Mouse (Mus musculus): ENCODE measurements around the gene Naaladl1. TPM values are rescaled to one million over a fixed set of nuclear protein-coding genes. Genes with fewer than 3 reads are reported as not detected.

The Naaladl1 gene
- polyA plus RNA-seq, 1 experiment from 2014 or later, result 0.20 TPM

DNA sequence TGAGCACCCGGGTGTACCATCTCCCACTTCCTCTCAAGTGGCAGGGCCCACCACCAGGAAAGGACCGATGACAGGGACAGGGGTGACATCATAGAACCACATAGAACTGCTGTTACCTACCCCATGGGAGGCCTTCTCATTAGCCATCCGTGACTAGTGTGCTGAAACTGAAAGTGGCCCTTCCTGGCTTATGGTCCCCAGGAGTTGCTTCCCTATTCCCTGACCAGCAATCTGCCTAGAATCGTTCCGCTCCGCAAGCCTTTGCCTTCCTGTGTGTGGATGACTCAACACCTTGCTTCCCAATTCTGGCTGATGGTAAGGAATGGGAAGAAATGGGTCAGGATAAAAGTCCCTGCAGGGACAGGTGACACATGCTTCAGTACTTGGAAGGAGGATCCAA is 51.6 kb downstream of the Naaladl1 start:
- Histone ChIP-seq H3K4me3 (ENCODE audit: control insufficient read depth in 1 of 2, insufficient read depth in 1 of 2, low read depth in 1 of 2, low read length in 2 of 2) (no peak overlapping the region), H3K27ac (replicated peaks in 1 of 2; ENCODE audit: control insufficient read depth in 1 of 2, insufficient read depth in 1 of 2, low read depth in 2 of 2, low read length in 2 of 2) (no peak overlapping the region), H3K36me3 (ENCODE audit: control insufficient read depth, insufficient read depth, low read length) (no peaks in the 10 kb centered on the region), H3K4me2 (ENCODE audit: low read length) (no peak overlapping the region), H3K9ac (ENCODE audit: low read length) (no peak overlapping the region), H3K27me3 (ENCODE audit: control insufficient read depth, insufficient read depth, low read length) (no peaks in the 10 kb centered on the region), H3K4me1 (ENCODE audit: control insufficient read depth in 2 of 2, insufficient read depth in 2 of 2, low read length in 2 of 2) (no peaks in the 10 kb centered on the region), H3K9me3 (ENCODE audit: control insufficient read depth, low read length) (no peaks in the 10 kb centered on the region)
- 54% methylated on average over 6 of the region's 6 CpGs for WGBS
- ATAC-seq (ENCODE audit: insufficient number of reproducible peaks, insufficient read depth, low FRiP score, low read depth), result no peak

DNA sequence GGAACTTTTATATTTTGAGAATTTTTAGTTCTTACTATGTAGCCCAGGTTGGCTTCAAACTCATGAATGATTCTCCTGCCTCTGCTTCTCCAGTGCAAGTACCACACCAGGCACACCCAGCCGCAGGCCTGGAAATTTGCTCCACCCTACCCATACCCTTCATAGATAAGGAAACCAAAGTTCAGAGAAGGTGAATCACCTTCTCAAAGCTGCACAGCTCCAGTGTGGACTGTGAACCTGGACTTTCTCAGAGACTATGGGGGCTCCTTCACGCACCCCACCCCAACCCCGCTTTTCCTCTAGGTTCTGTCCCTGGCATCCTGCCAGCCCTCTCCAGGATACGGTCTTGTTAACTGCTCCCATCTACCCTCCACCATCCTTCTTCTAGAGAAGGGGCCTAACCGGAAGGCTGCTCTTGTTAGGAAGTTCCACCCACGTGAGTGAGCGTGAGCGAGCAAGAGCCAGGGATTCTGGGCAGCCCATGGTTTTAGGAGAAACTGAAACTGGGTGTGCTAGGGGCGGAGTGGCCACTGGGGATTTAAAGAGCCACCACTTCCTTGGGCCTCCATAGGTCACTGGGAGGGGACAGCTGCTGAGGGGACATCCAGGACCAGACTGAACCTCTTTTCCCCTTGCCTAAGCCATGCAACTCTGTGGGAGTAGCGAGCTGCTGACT is 58.4 kb downstream of the Naaladl1 start:
- no peak overlapping the region for H3K27ac ChIP-seq (replicated peaks in 1 of 2; ENCODE audit: control insufficient read depth in 1 of 2, insufficient read depth in 1 of 2, low read depth in 2 of 2, low read length in 2 of 2)
- H3K36me3 ChIP-seq (ENCODE audit: control insufficient read depth, insufficient read depth, low read length), result no peaks in the 10 kb centered on the region
- WGBS, result 65% methylated on average over 10 of the region's 10 CpGs
- no peak overlapping the region for H3K9ac ChIP-seq (ENCODE audit: low read length)
- ATAC-seq (ENCODE audit: insufficient number of reproducible peaks, insufficient read depth, low FRiP score, low read depth), result no peak
- H3K4me1 ChIP-seq (ENCODE audit: control insufficient read depth in 2 of 2, insufficient read depth in 2 of 2, low read length in 2 of 2), result no peaks in the 10 kb centered on the region
- no peak overlapping the region for H3K4me2 ChIP-seq (ENCODE audit: low read length)
- H3K9me3 ChIP-seq (ENCODE audit: control insufficient read depth, low read length), result 0 out of 2 replicates have a peak, but pooled peaks cover 2% of the 10 kb centered on the region
- H3K4me3 ChIP-seq (ENCODE audit: control insufficient read depth in 1 of 2, insufficient read depth in 1 of 2, low read depth in 1 of 2, low read length in 2 of 2), result no peak overlapping the region
- no peaks in the 10 kb centered on the region for H3K27me3 ChIP-seq (ENCODE audit: control insufficient read depth, insufficient read depth, low read length)

Other genes with a start within 250 kb of the Naaladl1 start
- 18.5 and 19.2 TPM in 2 replicates for gene Frmd8, start 230.5 kb upstream of the Naaladl1 start, polyA plus RNA-seq (2014; fragmentation: Nextera tagmentation; extraction: Ambion mirVana)
- gene Slc25a45, start 228.0 kb upstream of the Naaladl1 start, polyA plus RNA-seq (2014; fragmentation: Nextera tagmentation; extraction: Ambion mirVana), result 1.7 and 2.8 TPM in 2 replicates
- 1.1 and 1.8 TPM in 2 replicates for gene Tigd3, start 211.6 kb upstream of the Naaladl1 start, polyA plus RNA-seq (2014; fragmentation: Nextera tagmentation; extraction: Ambion mirVana)
- 85.8 and 86.9 TPM in 2 replicates for gene Dpf2, start 192.8 kb upstream of the Naaladl1 start, polyA plus RNA-seq (2014; fragmentation: Nextera tagmentation; extraction: Ambion mirVana)
- 9.1 and 9.7 TPM in 2 replicates for gene Cdc42ep2, start 181.0 kb upstream of the Naaladl1 start, polyA plus RNA-seq (2014; fragmentation: Nextera tagmentation; extraction: Ambion mirVana)
- 42.7 and 45.1 TPM in 2 replicates for gene Pola2, start 141.6 kb upstream of the Naaladl1 start, polyA plus RNA-seq (2014; fragmentation: Nextera tagmentation; extraction: Ambion mirVana)
- gene Slc22a20, start 119.6 kb upstream of the Naaladl1 start, polyA plus RNA-seq (2014; fragmentation: Nextera tagmentation; extraction: Ambion mirVana), result not detected in 2 replicates
- gene Capn1, start 89.9 kb upstream of the Naaladl1 start, polyA plus RNA-seq (2014; fragmentation: Nextera tagmentation; extraction: Ambion mirVana), result 6.5 and 7.3 TPM in 2 replicates
- gene Syvn1, start 59.2 kb upstream of the Naaladl1 start, polyA plus RNA-seq (2014; fragmentation: Nextera tagmentation; extraction: Ambion mirVana), result 14.8 and 16.0 TPM in 2 replicates
- gene Mrpl49, start 48.0 kb upstream of the Naaladl1 start, polyA plus RNA-seq (2014; fragmentation: Nextera tagmentation; extraction: Ambion mirVana), result 64.5 and 69.4 TPM in 2 replicates
- gene Fau, start 47.9 kb upstream of the Naaladl1 start, polyA plus RNA-seq (2014; fragmentation: Nextera tagmentation; extraction: Ambion mirVana), result 562 and 618 TPM in 2 replicates
- 25.5 and 25.6 TPM in 2 replicates for gene Znhit2, start 44.6 kb upstream of the Naaladl1 start, polyA plus RNA-seq (2014; fragmentation: Nextera tagmentation; extraction: Ambion mirVana)
- 6.7 and 7.6 TPM in 2 replicates for gene Tm7sf2, start 37.4 kb upstream of the Naaladl1 start, polyA plus RNA-seq (2014; fragmentation: Nextera tagmentation; extraction: Ambion mirVana)
- 36.9 and 44.8 TPM in 2 replicates for gene Vps51, start 28.6 kb upstream of the Naaladl1 start, polyA plus RNA-seq (2014; fragmentation: Nextera tagmentation; extraction: Ambion mirVana)
- not detected in 2 replicates for gene Tmem262, start 25.7 kb upstream of the Naaladl1 start, polyA plus RNA-seq (2014; fragmentation: Nextera tagmentation; extraction: Ambion mirVana)
- gene Gm28374, start 23.5 kb upstream of the Naaladl1 start, polyA plus RNA-seq (2014; fragmentation: Nextera tagmentation; extraction: Ambion mirVana), result 0.47 and 0.49 TPM in 2 replicates
- gene Zfpl1, start 20.8 kb upstream of the Naaladl1 start, polyA plus RNA-seq (2014; fragmentation: Nextera tagmentation; extraction: Ambion mirVana), result 46.6 and 52.9 TPM in 2 replicates
- 24.0 and 24.5 TPM in 2 replicates for gene Cdca5, start 20.8 kb upstream of the Naaladl1 start, polyA plus RNA-seq (2014; fragmentation: Nextera tagmentation; extraction: Ambion mirVana)
- 0.38 TPM in 1 of 2 replicates, not detected in the other for gene AC131692.1, start 11.4 kb upstream of the Naaladl1 start, polyA plus RNA-seq (2014; fragmentation: Nextera tagmentation; extraction: Ambion mirVana)
- 36.0 and 36.3 TPM in 2 replicates for gene Sac3d1, start 12.9 kb downstream of the Naaladl1 start, polyA plus RNA-seq (2014; fragmentation: Nextera tagmentation; extraction: Ambion mirVana)
- gene Snx15, start 22.5 kb downstream of the Naaladl1 start, polyA plus RNA-seq (2014; fragmentation: Nextera tagmentation; extraction: Ambion mirVana), result 21.5 and 23.9 TPM in 2 replicates
- 0.30 TPM in 1 of 2 replicates, not detected in the other for gene Batf2, start 35.2 kb downstream of the Naaladl1 start, polyA plus RNA-seq (2014; fragmentation: Nextera tagmentation; extraction: Ambion mirVana)
- gene Arl2, start 35.8 kb downstream of the Naaladl1 start, polyA plus RNA-seq (2014; fragmentation: Nextera tagmentation; extraction: Ambion mirVana), result 61.3 and 70.7 TPM in 2 replicates
- gene Majin, start 78.6 kb downstream of the Naaladl1 start, polyA plus RNA-seq (2014; fragmentation: Nextera tagmentation; extraction: Ambion mirVana), result not detected in 2 replicates
- 0.36 TPM in 1 of 2 replicates, not detected in the other for gene Gpha2, start 120.6 kb downstream of the Naaladl1 start, polyA plus RNA-seq (2014; fragmentation: Nextera tagmentation; extraction: Ambion mirVana)
- 20.7 and 26.0 TPM in 2 replicates for gene Ppp2r5b, start 130.1 kb downstream of the Naaladl1 start, polyA plus RNA-seq (2014; fragmentation: Nextera tagmentation; extraction: Ambion mirVana)
- gene Atg2a, start 135.9 kb downstream of the Naaladl1 start, polyA plus RNA-seq (2014; fragmentation: Nextera tagmentation; extraction: Ambion mirVana), result 7.1 and 7.8 TPM in 2 replicates
- gene Ehd1, start 170.9 kb downstream of the Naaladl1 start, polyA plus RNA-seq (2014; fragmentation: Nextera tagmentation; extraction: Ambion mirVana), result 51.7 and 60.0 TPM in 2 replicates
- gene Cdc42bpg, start 200.7 kb downstream of the Naaladl1 start, polyA plus RNA-seq (2014; fragmentation: Nextera tagmentation; extraction: Ambion mirVana), result 0.43 and 0.78 TPM in 2 replicates
- 23.3 and 24.1 TPM in 2 replicates for gene Men1, start 229.2 kb downstream of the Naaladl1 start, polyA plus RNA-seq (2014; fragmentation: Nextera tagmentation; extraction: Ambion mirVana)
- 9.0 and 13.0 TPM in 2 replicates for gene Map4k2, start 235.4 kb downstream of the Naaladl1 start, polyA plus RNA-seq (2014; fragmentation: Nextera tagmentation; extraction: Ambion mirVana)